Mouse (Mus musculus): ENCODE measurements around the gene Smim15. TPM values are rescaled to one million over a fixed set of nuclear protein-coding genes. Genes with fewer than 3 reads are reported as not detected.
A peak's percentile ranks its signal among the peaks of the same experiment; 100 is the strongest.

Gene Smim15
- total RNA-seq (2021) = 10 to 100 TPM; 50.5 to 54.2 TPM
- long read RNA-seq, experiment 1, transcript Smim15-201 (3 exons, 1,918 nt) = major isoform, 32 of 48 reads
- long read RNA-seq, experiment 1, partial matches to known transcripts = 0 of 48 reads
- long read RNA-seq, experiment 1, other reads (novel, unspliced or antisense) = 8 of 48 reads
- long read RNA-seq, experiment 2, transcript Smim15-201 (3 exons, 1,918 nt) = major isoform, 39 of 72 reads
- long read RNA-seq, experiment 2, transcript Smim15-203 (2 exons, 830 nt) = minor isoform, 6 of 72 reads
- long read RNA-seq, experiment 2, transcript Smim15-205 (3 exons, 2,097 nt) = minor isoform, 12 of 72 reads
- long read RNA-seq, experiment 2, transcript Smim15-206 (3 exons, 1,092 nt) = minor isoform, 7 of 72 reads
- long read RNA-seq, experiment 2, partial matches to known transcripts = 0 of 72 reads
- long read RNA-seq, experiment 2, other reads (novel, unspliced or antisense) = 8 of 72 reads

DNA sequence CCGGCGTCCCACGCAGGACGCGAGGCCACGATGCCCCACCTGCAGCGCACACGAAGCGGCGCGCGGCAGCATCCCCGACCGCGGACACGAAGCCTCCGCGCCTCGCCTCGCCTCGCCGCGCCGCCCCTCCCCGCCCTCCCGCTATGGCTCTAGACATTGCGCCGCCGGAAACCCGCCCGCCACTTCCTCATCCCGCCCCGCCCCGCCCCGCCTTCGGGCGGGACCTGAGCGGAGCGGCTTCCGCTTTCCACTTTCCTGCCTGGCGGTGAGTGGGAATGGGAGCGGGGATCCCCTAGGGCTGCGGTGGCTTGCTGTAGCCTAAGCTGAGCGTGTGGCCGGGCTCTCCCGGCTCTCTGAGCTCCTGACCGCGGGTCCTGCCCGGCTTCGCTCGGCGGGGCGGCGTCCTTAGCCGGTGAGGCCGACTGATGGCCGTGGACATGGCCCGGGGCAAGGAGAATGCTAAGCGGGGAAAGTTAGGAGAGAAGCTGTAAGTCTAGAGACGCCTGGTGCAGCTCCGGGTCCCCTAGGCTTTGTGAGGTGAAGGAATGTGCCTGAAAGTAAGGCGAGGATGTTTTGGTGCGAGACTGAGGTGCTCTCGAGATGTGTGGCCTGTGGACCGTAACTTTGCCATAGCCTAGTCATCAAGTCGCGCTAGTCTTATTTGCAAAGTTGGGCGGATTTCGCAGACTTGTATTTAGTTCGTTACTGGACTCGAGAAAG, at the start of gene Smim15:
Gene Smim15, plus strand, starts transcription at position 225 of the 720 bp plus-strand sequence.
- DNase-seq (ENCODE audit: low spot score in 2 of 2) = peak; percentile 86 to 90

DNA sequence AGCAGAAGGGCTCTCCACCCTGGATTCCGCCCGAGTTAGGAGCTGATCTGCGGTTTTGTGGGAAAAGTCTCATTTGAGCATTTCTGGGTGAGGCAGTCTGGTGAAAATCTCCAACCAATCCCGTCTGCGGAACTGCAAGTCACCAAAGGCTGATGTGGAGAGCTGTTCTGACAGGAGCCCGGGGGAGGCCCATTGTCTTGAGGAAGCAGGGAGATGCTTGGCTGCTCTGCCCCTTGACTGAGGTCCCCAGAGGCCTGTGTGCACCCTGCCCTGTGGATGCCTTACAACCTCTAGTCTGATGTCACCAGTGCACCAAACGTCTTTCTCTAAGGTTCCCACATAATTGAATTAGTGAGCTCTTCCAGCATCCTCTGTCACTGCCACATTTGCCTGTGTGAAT, 49.0 kb upstream of the Smim15 start:
- DNase-seq (ENCODE audit: low spot score in 2 of 2) = no peak

DNA sequence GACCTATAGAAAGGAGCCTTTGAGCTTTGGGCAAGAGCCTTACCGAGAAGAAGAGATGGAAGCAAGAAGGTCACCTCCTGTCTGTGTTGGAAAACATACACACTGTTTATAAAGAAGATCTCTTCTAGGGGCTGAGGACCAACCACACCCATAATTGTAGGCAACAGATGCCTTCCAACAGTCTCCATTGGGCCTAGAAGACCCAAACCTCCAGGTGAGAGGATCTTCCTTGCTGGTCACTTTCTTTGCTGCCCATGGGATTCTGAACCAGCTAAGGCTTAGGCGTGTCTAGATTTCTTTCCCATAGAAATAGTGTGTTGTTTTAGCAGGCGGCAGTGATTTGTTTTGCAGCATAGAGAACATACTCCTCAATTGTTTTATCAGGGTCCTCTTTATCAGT, 47.9 kb upstream of the Smim15 start:
- no peak for DNase-seq (ENCODE audit: low spot score in 2 of 2)

DNA sequence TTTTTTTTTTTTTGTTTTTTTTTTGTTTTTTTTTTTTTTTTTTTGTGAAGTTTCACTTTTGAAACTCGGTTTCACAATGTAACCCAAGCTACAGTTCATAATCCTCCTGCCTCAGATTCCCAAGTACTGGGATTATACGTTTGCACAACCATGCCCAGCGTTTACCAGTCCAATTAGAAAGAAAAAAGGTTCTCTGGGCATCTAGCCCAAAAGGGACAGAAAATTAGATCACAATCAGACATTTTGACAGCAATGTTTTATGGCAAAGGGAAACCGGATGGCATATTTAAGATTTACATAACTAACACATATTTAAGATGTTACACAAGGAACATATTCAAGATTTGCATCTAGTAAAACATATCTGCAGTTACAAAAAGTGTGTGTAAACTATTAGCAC, 36.4 kb upstream of the Smim15 start:
- DNase-seq (ENCODE audit: low spot score in 2 of 2) = no peak

DNA sequence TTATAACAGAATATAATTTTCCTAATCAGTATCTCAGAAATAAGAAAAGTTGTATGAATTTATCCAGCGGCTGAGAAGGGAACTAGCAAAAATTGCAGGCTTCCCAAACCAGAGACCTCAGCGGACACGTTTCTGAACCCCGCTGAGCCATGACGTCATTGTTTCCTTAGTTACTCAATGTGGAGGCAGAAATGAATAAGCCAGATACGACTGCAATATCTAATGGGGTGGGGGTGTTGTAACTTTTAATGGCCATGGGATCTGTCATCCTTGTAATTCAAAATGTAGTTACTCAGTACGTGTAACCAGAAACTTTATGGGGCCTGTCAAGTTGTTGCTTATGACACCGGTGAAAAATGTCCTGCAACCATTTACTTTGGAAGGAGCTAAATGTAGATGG, 31.1 kb upstream of the Smim15 start:
- DNase-seq (ENCODE audit: low spot score in 2 of 2) = no peak

DNA sequence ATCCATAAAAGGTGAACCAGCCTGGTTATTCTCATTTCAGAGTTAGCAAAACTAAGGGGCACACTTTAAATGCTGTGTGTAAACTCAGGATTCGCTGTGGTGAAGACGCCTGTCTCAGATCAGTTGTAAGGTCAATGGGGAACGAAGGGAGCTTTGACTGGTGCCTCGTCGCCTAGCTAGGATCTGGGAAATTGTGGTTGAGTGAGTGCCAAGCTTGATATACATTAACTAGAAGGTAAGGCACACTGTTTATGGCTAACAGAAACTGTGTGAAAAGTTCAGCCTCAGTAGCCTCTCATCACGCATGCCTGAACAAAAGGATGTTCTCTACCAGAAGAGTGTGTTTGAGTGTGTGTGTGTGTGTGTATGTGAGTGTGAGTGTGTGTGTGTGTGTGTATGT, 30.4 kb upstream of the Smim15 start:
- no peak for DNase-seq (ENCODE audit: low spot score in 2 of 2)

DNA sequence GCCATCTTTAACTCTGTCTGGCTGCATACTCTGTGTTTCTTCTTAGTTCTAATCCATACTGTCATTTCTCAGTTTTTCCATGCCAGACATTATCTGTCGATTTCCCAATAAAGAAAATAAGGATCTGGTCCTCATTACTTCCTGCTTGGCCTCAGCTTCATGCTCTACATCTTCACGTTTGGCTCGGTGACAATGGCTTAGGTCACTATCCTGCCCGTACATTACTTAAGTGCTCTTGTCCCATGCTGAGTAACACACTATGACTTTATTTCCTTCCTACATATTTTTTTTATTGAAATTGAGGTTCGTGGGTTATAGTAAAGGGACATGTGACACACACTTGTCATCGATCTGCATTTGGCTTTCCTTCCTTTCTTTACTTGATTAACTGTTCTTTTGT, 29.1 kb upstream of the Smim15 start:
- DNase-seq (ENCODE audit: low spot score in 2 of 2) = no peak

DNA sequence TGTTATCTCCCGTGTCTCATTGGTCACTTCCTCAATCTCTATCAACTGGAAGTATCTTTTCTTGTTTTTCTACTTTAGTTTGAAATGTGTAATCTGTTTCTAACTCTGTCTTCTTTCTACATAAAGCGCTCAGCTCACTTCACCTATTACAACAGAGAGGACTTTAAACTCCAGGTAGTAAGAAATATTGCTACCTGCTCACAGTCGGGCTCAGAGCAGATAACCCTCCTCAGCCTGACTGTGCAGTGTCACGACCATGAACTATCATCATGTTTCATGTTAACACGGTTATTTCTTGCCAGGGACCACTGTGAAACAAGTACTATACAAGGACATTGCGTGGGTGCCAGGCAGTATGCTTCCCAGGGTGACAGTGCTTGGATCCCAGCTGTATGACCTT, 26.9 kb upstream of the Smim15 start:
- DNase-seq (ENCODE audit: low spot score in 2 of 2) = no peak

DNA sequence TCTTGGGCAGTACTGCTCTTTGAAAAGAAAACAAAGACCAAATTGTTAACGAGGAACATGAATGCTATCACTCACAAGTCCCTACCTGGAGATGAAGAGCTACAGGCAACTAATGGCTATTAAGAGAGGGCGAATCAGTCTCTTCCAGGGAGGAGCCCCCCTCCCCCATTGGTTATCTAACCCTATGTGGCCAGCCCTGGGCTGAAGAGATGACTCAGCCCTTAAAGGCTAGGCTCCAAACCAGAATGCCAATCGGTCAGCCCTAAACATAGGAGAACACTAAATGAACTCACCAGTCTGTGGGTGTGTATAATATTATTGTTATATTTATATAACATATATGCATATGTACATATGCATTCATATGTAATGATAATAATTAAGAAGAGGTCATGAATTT, 18.4 kb upstream of the Smim15 start:
- no peak for DNase-seq (ENCODE audit: low spot score in 2 of 2)

DNA sequence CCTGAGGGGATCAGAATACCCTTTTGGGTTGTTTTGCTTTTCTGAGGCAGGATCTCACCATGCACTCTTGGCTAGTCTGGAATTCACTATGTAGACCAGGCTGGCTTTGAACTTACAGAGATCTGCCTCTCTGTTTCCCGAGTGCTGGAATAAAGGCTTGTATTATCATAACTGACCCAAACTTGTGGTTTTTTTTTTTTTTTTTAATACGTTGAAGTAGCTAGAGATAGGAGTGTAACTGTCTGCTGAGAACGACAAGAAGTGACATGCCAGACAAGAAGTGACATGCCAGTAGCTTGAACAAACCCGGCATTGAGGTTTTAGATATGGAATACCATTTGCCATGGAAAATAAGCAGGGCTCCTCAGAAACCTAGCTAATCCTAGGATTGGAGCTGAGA, 11.5 kb upstream of the Smim15 start:
- DNase-seq (ENCODE audit: low spot score in 2 of 2) = no peak

DNA sequence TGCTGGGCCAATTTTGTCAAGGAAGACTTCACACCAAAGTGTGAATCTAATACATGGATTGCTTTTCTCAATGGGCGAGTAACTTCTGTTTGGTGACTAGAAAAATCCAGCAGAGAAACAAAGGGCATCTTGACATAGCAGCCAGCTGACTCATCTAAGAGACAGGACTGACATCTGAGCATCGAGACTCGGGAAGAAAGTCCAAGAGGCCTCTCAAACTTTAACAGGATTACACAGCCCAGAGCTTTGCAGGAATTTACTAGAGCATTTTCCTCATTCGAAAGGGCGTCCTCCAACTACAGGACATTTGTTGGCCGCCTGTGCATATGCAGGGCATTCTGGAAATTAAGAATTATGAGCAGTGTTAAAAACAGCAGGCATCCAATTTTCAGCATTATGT, 4.9 kb upstream of the Smim15 start:
- DNase-seq (ENCODE audit: low spot score in 2 of 2) = no peak

DNA sequence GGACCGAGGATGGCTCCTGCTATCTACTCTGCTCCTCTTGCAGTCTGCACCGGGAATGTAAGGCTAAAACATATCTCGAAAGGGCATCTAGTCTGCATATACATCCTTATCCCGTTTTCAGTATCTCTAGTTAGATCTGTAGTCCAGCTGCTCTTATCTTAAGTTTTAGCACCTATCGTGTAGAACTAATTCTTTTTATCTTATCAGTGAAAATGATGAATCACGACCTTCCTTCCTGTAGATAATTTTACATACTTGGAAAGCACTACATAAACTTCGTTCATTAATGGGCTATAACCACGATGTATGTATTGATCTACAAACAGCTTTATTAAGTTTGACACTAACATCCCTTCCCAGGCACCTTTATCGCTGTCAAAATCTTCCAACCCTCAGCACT, 4.3 kb upstream of the Smim15 start:
- DNase-seq (ENCODE audit: low spot score in 2 of 2) = no peak

DNA sequence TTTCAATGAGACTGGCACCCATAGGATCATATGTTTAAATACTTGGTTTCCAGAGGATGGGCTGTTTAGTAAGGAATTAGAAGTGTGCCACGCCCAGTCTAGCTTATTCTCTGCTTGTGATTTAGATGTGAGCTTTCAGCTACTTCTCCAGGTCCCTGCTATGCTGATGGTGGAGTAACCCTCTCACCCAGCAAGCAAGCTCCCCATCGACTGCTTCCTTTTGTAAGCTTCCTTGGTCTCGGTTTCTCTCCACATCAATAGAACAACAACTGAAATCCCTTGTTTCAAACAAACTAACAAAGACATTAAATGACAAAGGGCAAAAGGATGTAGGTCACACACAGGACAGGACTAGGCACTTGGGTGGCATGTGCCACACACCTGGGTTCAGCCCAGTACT, 3.8 kb upstream of the Smim15 start:
- no peak for DNase-seq (ENCODE audit: low spot score in 2 of 2)

DNA sequence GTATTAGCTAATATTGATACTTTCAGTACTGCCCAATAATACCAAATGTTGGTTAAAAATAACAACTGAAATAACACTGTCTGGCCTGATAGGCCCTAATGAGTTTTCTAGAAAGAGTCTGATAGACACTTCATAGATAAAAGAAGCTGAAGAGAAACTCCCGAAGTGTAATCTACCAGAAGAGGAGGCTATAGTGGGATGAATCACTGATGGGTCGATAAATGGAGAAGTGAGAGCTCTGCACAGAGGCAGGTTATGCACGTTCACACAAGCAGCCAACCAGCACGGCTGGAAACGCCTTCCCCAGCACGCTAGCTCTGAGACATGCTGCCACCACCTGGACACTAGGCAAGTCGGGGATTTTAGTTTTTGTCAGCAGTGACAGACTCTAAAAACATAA, 2.9 kb upstream of the Smim15 start:
- peak; percentile 60 to 73 for DNase-seq (ENCODE audit: low spot score in 2 of 2)

DNA sequence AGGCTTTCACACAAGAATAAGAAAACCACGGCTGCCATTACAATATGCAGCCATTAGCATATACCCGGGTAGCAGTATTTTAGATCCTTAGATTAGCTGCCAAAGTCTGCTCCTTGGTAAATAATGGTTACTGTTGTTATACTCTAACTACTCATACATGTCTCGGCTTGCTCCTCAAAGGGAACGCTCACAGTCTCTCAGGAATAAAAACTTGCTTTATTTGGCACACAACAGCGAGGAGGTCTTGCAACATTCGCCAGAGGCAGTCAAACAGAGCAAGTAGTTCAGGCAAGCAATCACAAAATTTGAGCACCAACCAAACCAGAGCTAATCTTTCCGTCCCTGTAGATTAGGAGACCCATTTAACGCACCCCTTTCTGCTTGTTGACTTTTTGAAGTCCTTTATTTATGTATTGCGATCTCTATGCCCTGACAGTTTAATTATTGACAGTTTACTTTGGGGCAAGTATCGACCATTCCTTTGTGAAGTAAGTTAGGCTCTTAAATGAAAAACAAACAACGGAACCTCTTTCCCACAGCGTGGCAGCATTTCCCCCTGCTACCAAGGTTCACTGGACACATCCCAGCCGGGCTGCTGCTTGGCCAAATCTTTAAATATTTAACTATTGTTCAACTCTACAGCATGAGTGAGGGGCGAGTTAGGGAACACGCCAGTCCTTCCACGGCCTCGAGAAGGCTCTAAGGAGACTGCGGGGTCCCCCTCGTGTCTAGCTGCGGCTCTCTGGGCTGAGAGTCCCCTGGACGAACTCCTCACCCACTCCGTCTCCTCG, 620 bp upstream of the Smim15 start:
- peak; percentile 28 to 36 for DNase-seq (ENCODE audit: low spot score in 2 of 2)

DNA sequence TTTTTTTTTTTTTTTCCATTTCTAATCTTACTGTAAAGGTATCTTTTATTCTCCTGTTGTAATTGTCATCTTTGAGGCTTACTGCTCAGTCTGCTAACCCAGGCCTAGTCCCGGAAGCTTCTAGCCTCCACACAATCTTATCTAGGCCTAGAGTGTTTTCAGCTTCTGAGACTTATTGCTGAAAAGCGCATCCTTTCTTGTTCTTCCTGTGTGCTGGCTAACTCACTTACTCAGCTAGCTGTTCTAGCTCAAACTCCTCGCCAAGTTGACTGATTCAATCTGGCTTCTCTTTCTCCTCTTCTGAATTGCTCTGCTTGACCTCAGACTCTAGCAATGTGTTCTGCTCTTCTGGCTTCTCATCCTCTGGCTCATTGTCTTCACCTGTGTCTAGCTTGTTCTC, 1.4 kb downstream of the Smim15 start:
- no peak for DNase-seq (ENCODE audit: low spot score in 2 of 2)

DNA sequence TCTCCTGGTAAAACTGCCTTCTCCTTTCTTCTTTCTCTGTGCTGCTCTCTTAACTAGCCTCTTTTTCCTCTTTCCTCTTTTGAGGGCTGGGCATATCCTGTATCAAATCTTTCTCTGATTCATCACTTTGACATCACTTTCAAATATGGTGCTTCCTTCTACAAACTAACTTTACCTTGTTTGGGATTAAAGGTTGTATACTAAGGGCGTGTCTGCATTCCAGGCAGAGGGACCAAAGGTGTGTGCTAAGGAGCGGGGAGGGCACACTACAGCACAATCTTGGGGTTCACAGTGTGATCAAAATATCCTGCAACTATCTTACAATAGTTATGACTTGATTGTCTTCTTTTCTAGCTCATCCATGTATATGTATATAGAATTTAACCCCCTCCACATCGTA, 1.8 kb downstream of the Smim15 start:
- DNase-seq (ENCODE audit: low spot score in 2 of 2) = no peak

DNA sequence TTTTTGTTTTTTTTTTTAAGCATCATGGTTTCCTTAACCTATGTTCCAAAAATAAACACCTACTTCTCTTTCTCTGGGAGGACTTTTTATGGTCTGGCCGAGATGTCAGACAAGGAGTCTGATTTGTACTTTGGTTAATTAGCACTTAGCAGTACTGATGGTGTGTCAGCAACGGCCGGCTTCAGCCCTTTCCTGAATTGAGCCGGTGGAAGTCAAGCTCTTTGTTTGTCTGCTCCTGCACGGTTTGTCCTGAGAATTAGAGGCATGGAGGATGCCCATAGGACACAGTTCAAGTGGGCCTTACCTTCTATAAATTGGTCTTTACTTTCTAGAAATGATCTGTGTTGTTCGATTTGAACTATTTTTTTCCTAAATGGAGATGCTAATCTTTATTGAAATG, 2.6 kb downstream of the Smim15 start:
- no peak for DNase-seq (ENCODE audit: low spot score in 2 of 2)

DNA sequence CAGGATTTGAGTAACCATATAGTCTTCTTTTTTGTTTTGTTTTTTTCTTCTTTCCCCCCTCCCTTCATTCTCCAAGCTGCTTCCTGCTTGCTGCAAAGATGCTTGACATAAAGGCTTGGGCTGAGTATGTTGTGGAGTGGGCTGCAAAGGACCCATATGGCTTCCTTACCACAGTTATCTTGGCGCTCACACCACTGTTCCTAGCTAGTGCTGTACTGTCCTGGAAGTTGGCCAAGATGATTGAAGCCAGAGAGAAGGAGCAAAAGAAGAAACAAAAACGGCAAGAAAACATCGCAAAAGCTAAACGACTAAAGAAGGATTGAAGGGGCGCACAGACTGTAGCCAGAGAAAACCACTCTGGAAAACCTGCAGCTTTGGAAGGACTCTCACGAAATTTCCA, 3.1 kb downstream of the Smim15 start:
- no peak for DNase-seq (ENCODE audit: low spot score in 2 of 2)

DNA sequence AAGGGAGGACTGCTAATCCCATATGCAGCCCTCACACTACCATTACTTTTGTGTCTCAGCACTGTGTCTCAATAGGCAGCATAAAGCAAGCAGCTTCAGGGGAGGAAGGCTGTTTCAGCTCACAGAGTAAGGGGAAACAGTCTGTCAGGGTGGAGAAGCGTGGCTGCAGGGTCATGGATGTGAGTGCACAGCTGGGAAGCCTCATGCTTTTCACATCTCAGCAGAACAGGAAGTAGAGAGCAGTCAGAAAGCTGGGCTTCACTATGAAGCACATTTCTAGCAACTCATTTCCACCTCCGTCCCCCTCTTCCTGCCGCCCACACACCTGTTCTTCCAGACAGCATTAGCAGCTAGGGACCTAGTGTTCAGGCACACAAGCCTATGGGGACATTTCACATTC, 12.7 kb downstream of the Smim15 start:
- no peak for DNase-seq (ENCODE audit: low spot score in 2 of 2)

DNA sequence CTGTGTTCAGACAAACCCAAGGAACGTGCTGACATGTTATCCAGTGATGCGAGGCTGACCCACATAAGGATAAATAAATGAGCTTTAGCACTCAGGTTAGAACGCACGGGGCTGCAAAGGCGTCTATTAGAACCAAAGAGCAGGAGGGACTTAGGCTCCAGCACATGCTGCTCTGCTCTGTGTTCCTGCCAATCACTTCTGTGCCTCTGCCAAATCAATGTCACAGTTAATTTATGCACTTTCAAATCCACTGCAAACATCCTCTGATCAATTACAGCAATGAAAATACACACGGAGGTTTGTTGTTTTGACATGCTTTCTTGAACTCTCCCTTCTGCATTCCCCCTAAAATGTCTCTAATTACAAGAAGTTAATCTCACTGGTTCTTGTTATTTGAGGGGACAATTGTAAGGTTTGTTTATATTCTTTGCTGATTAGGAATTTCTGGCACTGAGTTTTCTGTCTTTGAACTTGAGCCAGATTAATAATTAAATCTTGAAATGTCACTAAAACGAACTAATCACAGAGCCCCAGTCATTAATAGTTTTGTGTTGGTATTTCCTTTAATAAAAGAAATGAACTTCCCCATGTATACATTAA, 16.1 kb downstream of the Smim15 start:
- DNase-seq (ENCODE audit: low spot score in 2 of 2) = peak in 1 of 2 experiments; percentile 73
